Mouse (Mus musculus) lung, adult 2 months (tissue): Measurements from ENCODE around the gene Shld2. TPM values are rescaled to one million over a fixed set of nuclear protein-coding genes. Genes with fewer than 3 reads are reported as not detected.

Experiments used
- DNase-seq: peaks from one replicate; pipeline ENCODE4 v3.0.0; 2022
- H3K4me1 ChIP-seq: fragments of 200-500 bp; 2 replicates; pipeline ENCODE4 v1.6.1; 2011; ENCODE audit warnings: low read length; ENCODE audit not compliant: control insufficient read depth, insufficient read depth
- H3K4me3 ChIP-seq: fragments of 200-500 bp; replicated peaks from 2 replicates; pipeline ENCODE3; 2011; ENCODE audit warnings: low read depth, mild to moderate bottlenecking, control low read depth, low read length; ENCODE audit errors: extremely low read depth
- CTCF ChIP-seq: fragments of 200-500 bp; IDR thresholded peaks from 2 replicates; pipeline ENCODE4 v1.5.1; 2011; ENCODE audit warnings: mild to moderate bottlenecking, low read length, control low read depth; ENCODE audit not compliant: insufficient read depth
- POLR2A ChIP-seq: fragments of 200-500 bp; IDR thresholded peaks from 2 replicates; pipeline ENCODE4 v1.6.1; 2011; ENCODE audit warnings: low read depth, mild to moderate bottlenecking, control low read depth, low read length, borderline replicate concordance; ENCODE audit errors: extremely low read depth
- WGBS: fragments of 180-500 bp; shearing (Covaris S2); methylation state at CpG from one replicate; pipeline ENCODE4 v1.1.7; 2018; 5-methylcytosine and 5-hydroxymethylcytosine counted together
- polyA plus RNA-seq: library from polyadenylated mRNA; depleted of rRNA; stranded (reverse); fragments of >200 nt; gene quantifications from 2 replicates; pipeline ENCODE4 v1.2.3, GENCODE M21; 2012; rRNA removed

Gene Shld2
- 2.4 and 2.7 TPM in 2 replicates for polyA plus RNA-seq

DNA sequence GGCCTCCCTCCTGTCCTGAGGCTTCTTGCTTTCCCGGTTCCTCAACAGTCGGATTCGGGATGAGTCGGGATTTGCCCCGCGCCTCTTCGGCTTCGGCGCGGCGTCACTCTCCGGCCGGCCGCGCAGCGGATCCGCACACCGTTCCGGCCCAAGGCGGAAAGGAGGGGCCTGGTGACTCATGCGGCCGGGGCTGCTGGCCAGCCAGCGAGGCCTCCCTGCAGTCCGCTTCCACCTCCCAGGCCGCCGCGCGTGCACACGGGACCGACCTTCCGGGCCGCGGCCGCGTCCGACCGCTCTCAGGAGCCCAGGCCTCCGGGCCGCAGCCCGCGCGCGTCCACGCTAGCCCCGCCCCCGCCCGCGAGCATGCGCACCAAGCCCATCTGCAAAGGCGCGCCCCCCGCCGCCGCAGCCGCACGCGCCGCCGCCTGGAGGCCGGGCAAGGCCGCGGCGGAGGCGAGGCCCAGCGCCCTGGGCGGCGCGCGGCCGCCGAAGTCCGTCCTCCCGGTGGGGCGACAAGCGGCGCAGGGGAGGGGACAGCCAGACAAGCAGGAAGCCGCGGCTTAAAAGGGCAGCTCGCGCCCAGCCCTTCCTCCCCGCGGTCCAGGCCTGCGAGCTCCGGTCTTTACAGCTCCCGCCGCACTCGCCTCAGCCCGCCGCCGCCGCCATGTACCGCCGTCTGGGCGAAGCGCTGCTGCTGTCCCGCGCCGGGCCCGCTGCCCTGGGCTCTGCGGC is at the start of gene Shld2, which contains the start of gene Glud1:
TSS of gene Shld2 (minus strand) at position 260 of the 732 bp plus-strand sequence.
TSS of gene Glud1 (plus strand) at position 494 of the 732 bp plus-strand sequence.
- TF ChIP-seq POLR2A (peak; percentile 88), CTCF (no peak)
- peak within 1 kb of the TSS; percentile 91 for H3K4me3 ChIP-seq
- H3K4me1 ChIP-seq: peaks cover 12% of the 10 kb centered on the region
- DNase-seq: peak; percentile 91
- under 1% methylated on average over 76 of the region's 100 CpGs for WGBS

DNA sequence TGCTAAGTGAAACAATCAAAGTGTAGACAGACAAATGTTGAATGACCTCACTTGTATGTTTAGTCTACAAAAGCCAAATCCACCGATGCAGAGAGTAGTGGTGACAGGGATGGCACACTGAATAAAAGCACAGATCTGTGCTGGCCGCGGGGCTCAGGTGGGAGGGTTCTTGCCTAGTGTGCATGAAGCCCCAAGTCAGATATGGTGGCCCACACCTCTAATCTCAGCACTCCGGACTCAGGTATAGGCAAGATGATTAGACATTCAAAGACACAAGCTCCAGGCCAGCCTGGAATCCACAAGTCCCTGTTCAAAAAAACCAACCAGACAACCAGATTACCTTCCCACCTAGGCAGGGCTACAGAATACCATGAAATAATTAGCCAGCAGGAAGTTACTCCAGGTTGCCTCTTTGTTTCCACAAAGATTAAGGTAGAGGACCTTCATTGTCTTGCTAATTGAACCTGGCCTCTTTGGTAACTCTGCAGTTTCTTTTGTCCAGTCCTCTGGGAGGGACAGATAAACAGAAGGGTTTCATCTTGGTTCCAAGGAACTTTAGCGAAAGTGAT is 49.5 kb upstream of the Shld2 start:
- H3K4me1 ChIP-seq: 0 out of 2 replicates have a peak, but pooled peaks cover 3% of the 10 kb centered on the region
- H3K4me3 ChIP-seq: no peak overlapping the region
- TF ChIP-seq CTCF: no peak
- no peak for TF ChIP-seq POLR2A
- no peak for DNase-seq
- 48% methylated on average over 5 of the region's 5 CpGs for WGBS

GRCm38 (mm10) chr14:34357671-34358455 is 47.6 kb upstream of the Shld2 start:
- DNase-seq: no peak
- TF ChIP-seq CTCF (no peak), POLR2A (no peak)

GRCm38 (mm10) chr14:34355301-34355700 is 45.0 kb upstream of the Shld2 start, which contains the start of gene Fam25c:
Gene Fam25c, minus strand, starts transcription at chr14:34355433.
- WGBS: 69% methylated on average over 6 of the region's 6 CpGs
- Histone ChIP-seq H3K4me1 (peaks cover 4% of the 10 kb centered on the region; the same call in 1 of the 2 replicates), H3K4me3 (no peak within 1 kb of the TSS)
- no peak for DNase-seq
- TF ChIP-seq CTCF (no peak), POLR2A (no peak)

More at GRCm38 (mm10) chr14:34357671-34358455, 47.6 kb upstream of the Shld2 start:
- Histone ChIP-seq H3K4me3 (no peak overlapping the region), H3K4me1 (0 out of 2 replicates have a peak, but pooled peaks cover 2% of the 10 kb centered on the region)
- 61% methylated on average over 7 of the region's 7 CpGs for WGBS

DNA sequence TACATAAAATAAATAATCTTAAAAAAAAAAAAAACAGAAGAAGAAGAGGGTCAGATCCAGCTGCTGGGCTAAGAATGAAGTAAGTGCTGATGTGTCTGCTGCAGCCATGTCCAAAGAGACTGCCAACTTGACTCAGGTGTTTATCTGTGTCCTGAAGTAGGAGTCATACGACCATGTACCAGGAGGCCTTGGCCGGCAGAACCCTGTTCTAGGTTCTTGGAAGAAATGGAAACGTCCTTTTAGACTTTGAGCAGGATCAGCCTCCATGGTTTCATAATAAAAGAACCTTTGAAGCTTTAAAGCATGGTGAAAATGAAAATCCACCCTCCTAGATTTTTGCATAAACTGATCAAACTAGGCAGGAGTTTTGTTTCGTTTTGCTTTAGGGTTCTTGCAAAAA is 44.2 kb upstream of the Shld2 start:
- Histone ChIP-seq H3K4me3 (no peak overlapping the region), H3K4me1 (peaks cover 4% of the 10 kb centered on the region; the same call in 1 of the 2 replicates)
- TF ChIP-seq POLR2A (no peak), CTCF (no peak)
- DNase-seq: no peak
- WGBS: 65% methylated on average over 4 of the region's 4 CpGs

DNA sequence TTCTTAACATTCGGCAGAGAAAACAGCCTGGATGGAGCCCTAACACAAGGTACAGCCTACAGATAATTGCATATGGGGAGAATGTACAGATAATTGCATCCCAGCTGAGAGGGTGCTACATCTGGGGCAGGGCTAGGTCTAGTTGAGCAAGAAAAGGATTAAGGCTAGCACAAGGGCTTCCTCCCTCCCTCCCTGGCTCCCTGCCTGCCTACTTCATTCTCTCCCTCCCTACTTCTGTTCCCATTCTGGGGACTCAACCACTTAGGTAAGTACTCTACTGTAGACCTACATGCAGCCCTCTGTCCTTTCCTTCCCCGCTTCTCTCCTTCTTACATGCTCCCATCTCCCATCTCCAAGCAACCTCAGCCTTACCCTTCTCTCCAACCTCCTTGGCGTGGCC is 43.0 kb upstream of the Shld2 start:
- WGBS: 69% methylated on average over 3 of the region's 3 CpGs
- no peak overlapping the region for H3K4me3 ChIP-seq
- TF ChIP-seq CTCF (no peak), POLR2A (no peak)
- peaks cover 6% of the 10 kb centered on the region for H3K4me1 ChIP-seq
- DNase-seq: peak; percentile 44

DNA sequence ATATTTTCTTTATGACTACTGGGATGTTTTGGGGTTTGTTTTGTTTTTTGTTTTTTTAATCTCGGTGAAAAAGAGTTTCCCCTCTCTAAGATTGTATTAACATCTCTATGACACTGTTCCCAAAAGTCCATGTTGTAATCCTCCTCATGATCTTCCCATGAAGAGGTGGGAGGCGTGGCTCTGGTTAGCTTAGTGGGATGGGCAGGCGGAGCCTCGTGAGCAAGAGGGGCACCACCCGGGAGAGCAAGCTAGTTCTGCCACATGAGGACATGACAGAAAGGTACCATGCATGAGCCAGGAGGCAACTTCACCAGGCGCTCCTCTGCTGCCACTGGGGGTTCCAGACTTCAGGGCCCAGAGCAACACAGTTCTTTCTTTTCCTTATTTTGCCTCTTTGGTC is 42.2 kb upstream of the Shld2 start:
- DNase-seq: no peak
- H3K4me1 ChIP-seq: peaks cover 6% of the 10 kb centered on the region
- TF ChIP-seq POLR2A: no peak
- TF ChIP-seq CTCF: no peak
- 63% methylated on average over 6 of the region's 6 CpGs for WGBS
- no peak overlapping the region for H3K4me3 ChIP-seq

GRCm38 (mm10) chr14:34351660-34352059 is 41.4 kb upstream of the Shld2 start:
- DNase-seq: no peak
- Histone ChIP-seq H3K4me3 (no peak overlapping the region), H3K4me1 (peaks cover 6% of the 10 kb centered on the region)
- WGBS: 61% methylated on average over 3 of the region's 3 CpGs
- TF ChIP-seq POLR2A: no peak
- no peak for TF ChIP-seq CTCF

DNA sequence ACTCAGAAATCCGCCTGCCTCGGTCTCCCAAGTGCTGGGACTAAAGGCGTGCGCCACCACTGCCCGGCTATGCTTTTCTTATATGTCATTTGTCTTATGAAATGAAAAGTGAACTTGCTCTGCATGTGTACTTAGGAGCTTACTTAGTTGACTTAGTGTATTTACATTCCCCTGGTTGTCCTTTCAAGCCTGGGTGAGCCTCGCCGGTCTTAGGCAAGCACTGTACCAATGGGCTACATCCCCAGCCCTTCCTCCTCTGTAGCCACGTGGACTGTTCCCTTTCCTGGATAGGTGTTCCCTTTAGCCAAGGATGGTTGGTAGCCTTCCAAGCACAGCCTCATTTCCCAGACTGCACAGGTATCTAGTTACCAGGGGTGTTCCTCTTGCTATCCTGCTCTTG is 38.7 kb upstream of the Shld2 start:
- peak; percentile 35 for DNase-seq
- H3K4me1 ChIP-seq: peaks cover 6% of the 10 kb centered on the region
- TF ChIP-seq CTCF (no peak), POLR2A (no peak)
- WGBS: 70% methylated on average over 8 of the region's 8 CpGs
- H3K4me3 ChIP-seq: no peak overlapping the region

DNA sequence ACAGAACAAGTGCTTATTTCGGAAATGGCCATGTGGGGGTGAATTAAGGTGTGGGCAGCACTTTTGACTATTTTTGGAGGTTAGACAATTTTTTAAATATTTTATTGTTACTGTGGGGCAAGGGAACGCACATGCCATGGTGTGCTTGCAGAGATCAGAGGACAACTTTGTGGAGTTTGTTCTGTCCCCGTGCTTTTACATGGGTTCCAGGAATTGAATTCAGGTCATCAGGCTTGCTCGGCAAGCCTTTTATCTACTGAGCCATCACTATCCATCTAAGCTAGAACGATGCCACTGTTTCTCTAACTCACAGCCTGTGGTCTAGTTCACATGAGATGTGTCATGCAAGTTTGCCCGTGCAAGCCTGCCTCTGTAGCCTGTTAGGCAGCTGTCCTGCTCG is 38.0 kb upstream of the Shld2 start:
- Histone ChIP-seq H3K4me1 (peaks cover 6% of the 10 kb centered on the region), H3K4me3 (no peak overlapping the region)
- WGBS: 67% methylated on average over 7 of the region's 7 CpGs
- no peak for DNase-seq
- TF ChIP-seq CTCF (no peak), POLR2A (no peak)
